ENCODE assay signal across 24 mouse cellular contexts in genomic region chr19:60029720-60030119, GRCm38 (mm10).
DNase-seq lines count a peak whose midpoint lies in the region; ATAC-seq lines count a peak whose summit lies in the region.
"Had no signal": no experiment of that assay in that cellular context is flagged by ENCODE, and none has a peak within 500 bp of the region (broad histone marks: within the 10 kb centered on the region; RNA-seq: fewer than 3 reads in every experiment).

No protein-coding gene starts in this region.

- H3K9me3 ChIP-seq in kidney, embryonic 14.5 days (ENCODE audit: control insufficient read depth, low read length) = no peaks in the 10 kb centered on the region
- no peaks in the 10 kb centered on the region for H3K9me3 ChIP-seq in kidney, embryonic 16.5 days (ENCODE audit: low read length)
- no peaks in the 10 kb centered on the region for H3K9me3 ChIP-seq in neural tube, embryonic 13.5 days
- H3K9me3 ChIP-seq: embryonic facial prominence, embryonic 10.5 days; embryonic facial prominence, embryonic 12.5 days; forebrain, embryonic 13.5 days; forebrain, embryonic 15.5 days; G1E had no signal

- H3K27me3 ChIP-seq in kidney, embryonic 14.5 days (ENCODE audit: control insufficient read depth, insufficient read depth, low read length) = no peaks in the 10 kb centered on the region
- no peaks in the 10 kb centered on the region for H3K27me3 ChIP-seq in kidney, embryonic 16.5 days (ENCODE audit: insufficient read depth, low read length)
- no peaks in the 10 kb centered on the region for H3K27me3 ChIP-seq in neural tube, embryonic 13.5 days
- H3K27me3 ChIP-seq: CH12.LX; embryonic facial prominence, embryonic 12.5 days; forebrain, embryonic 13.5 days; forebrain, embryonic 15.5 days; Patski had no signal

- peak overlapping the region; percentile 20; the same call in 1 of the 2 replicates for H3K27ac ChIP-seq in kidney, embryonic 14.5 days (ENCODE audit: low read depth, low read length)
- H3K27ac ChIP-seq in kidney, embryonic 16.5 days (ENCODE audit: low read length) = peak overlapping the region; percentile 57; the same call in 1 of the 2 replicates
- H3K27ac ChIP-seq in neural tube, embryonic 13.5 days (replicated peaks) = no peak overlapping the region
- H3K27ac ChIP-seq: embryonic facial prominence, embryonic 10.5 days; embryonic facial prominence, embryonic 12.5 days; forebrain, embryonic 13.5 days; forebrain, embryonic 15.5 days had no signal

- no peaks in the 10 kb centered on the region for H3K36me3 ChIP-seq in kidney, embryonic 14.5 days (ENCODE audit: control insufficient read depth, insufficient read depth, low read length)
- no peaks in the 10 kb centered on the region for H3K36me3 ChIP-seq in kidney, embryonic 16.5 days (ENCODE audit: insufficient read depth, low read length)
- H3K36me3 ChIP-seq in neural tube, embryonic 13.5 days = no peaks in the 10 kb centered on the region
- H3K36me3 ChIP-seq: embryonic facial prominence, embryonic 10.5 days; embryonic facial prominence, embryonic 12.5 days; forebrain, embryonic 15.5 days; G1E had no signal

- H3K4me2 ChIP-seq in kidney, embryonic 14.5 days (replicated peaks; ENCODE audit: low read depth, low read length) = no peak overlapping the region
- H3K4me2 ChIP-seq in kidney, embryonic 16.5 days (replicated peaks; ENCODE audit: low read depth, low read length) = no peak overlapping the region
- H3K4me2 ChIP-seq in neural tube, embryonic 13.5 days = no peak overlapping the region
- H3K4me2 ChIP-seq: embryonic facial prominence, embryonic 12.5 days; forebrain, embryonic 13.5 days; forebrain, embryonic 15.5 days had no signal

- ATAC-seq in kidney, embryonic 14.5 days (ENCODE audit: low FRiP score, low TSS enrichment) = peak; percentile 76
- ATAC-seq in kidney, embryonic 16.5 days (ENCODE audit: low FRiP score, low TSS enrichment) = peak; percentile 73
- ATAC-seq in neural tube, embryonic 13.5 days (ENCODE audit: low read depth) = 0 out of 2 replicates have a peak, but pooled peaks have one; percentile 23
- ATAC-seq: activated CD4-positive, CD25-positive, alpha-beta regulatory T cell, adult 4 months; CD4-positive, CD25-positive, alpha-beta regulatory T cell, adult 4 months; forebrain, embryonic 13.5 days; forebrain, embryonic 15.5 days had no signal

- no peak for DNase-seq in kidney, adult 9 months
- no peak for DNase-seq in kidney, adult 8-10 months
- no peak for DNase-seq in neural tube, embryonic 10.5 days (ENCODE audit: extremely low spot score, low spot score)
- DNase-seq: adrenal gland, adult 8-10 months; adrenal gland, postnatal 14 days; adrenal gland, postnatal 36 days; B cell, adult 2 months; cerebellum, adult 11-12 months; cerebellum, adult 2 months; cerebellum, adult 9-10 months; cerebellum, postnatal 10 days; cerebellum, postnatal 25 days had no signal

- H3K9ac ChIP-seq in kidney, embryonic 14.5 days (ENCODE audit: low read depth, low read length) = no peak overlapping the region
- H3K9ac ChIP-seq in kidney, embryonic 16.5 days (replicated peaks; ENCODE audit: low read length) = no peak overlapping the region
- no peak overlapping the region for H3K9ac ChIP-seq in neural tube, embryonic 13.5 days
- H3K9ac ChIP-seq: embryonic facial prominence, embryonic 12.5 days; forebrain, embryonic 13.5 days; forebrain, embryonic 15.5 days had no signal

- H3K4me3 ChIP-seq in kidney, embryonic 14.5 days (ENCODE audit: low read length) = no peak overlapping the region
- H3K4me3 ChIP-seq in kidney, embryonic 16.5 days (ENCODE audit: low read length) = no peak overlapping the region
- H3K4me3 ChIP-seq in neural tube, embryonic 13.5 days = no peak overlapping the region
- H3K4me3 ChIP-seq: embryonic facial prominence, embryonic 10.5 days; embryonic facial prominence, embryonic 12.5 days; forebrain, embryonic 13.5 days; forebrain, embryonic 15.5 days had no signal

- WGBS in kidney, embryonic 14.5 days = 30% methylated on average over 4 of the region's 4 CpGs
- WGBS in kidney, embryonic 16.5 days = 37% methylated on average over 4 of the region's 4 CpGs
- WGBS in neural tube, embryonic 13.5 days = 74% methylated on average over 4 of the region's 4 CpGs

- H3K4me1 ChIP-seq in kidney, embryonic 14.5 days (ENCODE audit: control insufficient read depth, insufficient read depth, low read length) = peaks cover 9% of the 10 kb centered on the region; the same call in 1 of the 2 replicates
- H3K4me1 ChIP-seq in kidney, embryonic 16.5 days (ENCODE audit: insufficient read depth, low read length) = peaks cover 17% of the 10 kb centered on the region
- H3K4me1 ChIP-seq in neural tube, embryonic 13.5 days (replicated peaks) = peaks cover 9% of the 10 kb centered on the region
- H3K4me1 ChIP-seq: embryonic facial prominence, embryonic 12.5 days; forebrain, embryonic 13.5 days; forebrain, embryonic 15.5 days had no signal

Comparison
In these comparisons a context has a peak if more than half of its experiments do, and no peak if none do; other contexts are left out.
1. ATAC-seq: peak in every context shown above with its lines; median percentile 76 in kidney, embryonic 14.5 days; 73 in kidney, embryonic 16.5 days; 23 in neural tube, embryonic 13.5 days.